Mouse (Mus musculus): ENCODE data around the gene Wdr18.

DNA sequence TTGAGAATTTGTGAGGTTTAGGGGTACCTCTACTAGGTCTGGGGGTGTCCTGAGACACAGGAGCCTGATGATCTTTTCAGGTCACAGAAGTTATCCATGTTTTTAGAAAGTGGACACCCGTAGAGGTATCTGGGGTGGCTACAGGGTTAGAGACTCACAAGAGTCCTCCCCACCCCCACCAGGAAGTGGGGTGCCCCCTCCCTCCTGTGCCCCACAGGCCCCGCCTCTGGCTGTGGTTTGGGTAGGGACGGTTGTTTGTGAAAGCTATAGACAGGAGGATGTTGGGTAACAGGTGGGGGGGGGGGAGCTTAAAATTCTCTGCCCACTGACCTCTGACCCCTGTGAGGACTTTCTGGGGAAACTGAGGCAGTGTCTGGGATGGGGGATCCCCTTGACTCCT is 57.4 kb downstream of the Wdr18 start:
- TF ChIP-seq CTCF (conservative IDR thresholded peaks at IDR 0.05 in 1 of 2, IDR thresholded peaks at IDR 0.05 in 1 of 2; ENCODE audit: low read depth in 2 of 2, low read length in 2 of 2), result no peak
- no peak for TF ChIP-seq POLR2A (IDR thresholded peaks at IDR 0.05; ENCODE audit: low read depth, low read length)
- TF ChIP-seq RCOR1 (conservative IDR thresholded peaks at IDR 0.05; ENCODE audit: low read depth, low read length), result no peak
